Mouse (Mus musculus) brain, embryonic 18.5 days (tissue): ENCODE results near the gene Mdm2.

Experiments
- DNase-seq: peaks from one replicate; pipeline ENCODE4 v3.0.0-alpha.2; 2012; ENCODE audit warnings: low read depth, low spot score

Mdm2 gene

GRCm38 (mm10) chr10:117642491-117643262 lies 67.9 kb downstream of the Mdm2 start:
- DNase-seq: no peak

GRCm38 (mm10) chr10:117642201-117642450 lies 68.4 kb downstream of the Mdm2 start:
- no peak for DNase-seq

- no peak for DNase-seq
Observed at GRCm38 (mm10) chr10:117641400-117642200, 69.0 kb downstream of the Mdm2 start.

GRCm38 (mm10) chr10:117640595-117641078 lies 69.9 kb downstream of the Mdm2 start:
- no peak for DNase-seq

GRCm38 (mm10) chr10:117639899-117640594 lies 70.5 kb downstream of the Mdm2 start:
- no peak for DNase-seq

GRCm38 (mm10) chr10:117639221-117639599 lies 71.3 kb downstream of the Mdm2 start:
- DNase-seq: no peak
